Mouse (Mus musculus) spleen, adult 2 months (tissue): ENCODE data around the gene Npdc1.

ENCODE experiments used
- CTCF ChIP-seq: fragments of 200-500 bp; IDR thresholded peaks from 2 replicates; pipeline ENCODE4 v1.5.1; 2011; ENCODE audit warnings: mild to moderate bottlenecking, inconsistent platforms; ENCODE audit not compliant: insufficient read depth, insufficient read length, insufficient replicate concordance; ENCODE audit errors: extremely low read depth
- POLR2A ChIP-seq: fragments of 200-500 bp; IDR thresholded peaks from 2 replicates; pipeline ENCODE4 v1.6.1; 2011; ENCODE audit warnings: low read depth, low read length, inconsistent platforms

DNA sequence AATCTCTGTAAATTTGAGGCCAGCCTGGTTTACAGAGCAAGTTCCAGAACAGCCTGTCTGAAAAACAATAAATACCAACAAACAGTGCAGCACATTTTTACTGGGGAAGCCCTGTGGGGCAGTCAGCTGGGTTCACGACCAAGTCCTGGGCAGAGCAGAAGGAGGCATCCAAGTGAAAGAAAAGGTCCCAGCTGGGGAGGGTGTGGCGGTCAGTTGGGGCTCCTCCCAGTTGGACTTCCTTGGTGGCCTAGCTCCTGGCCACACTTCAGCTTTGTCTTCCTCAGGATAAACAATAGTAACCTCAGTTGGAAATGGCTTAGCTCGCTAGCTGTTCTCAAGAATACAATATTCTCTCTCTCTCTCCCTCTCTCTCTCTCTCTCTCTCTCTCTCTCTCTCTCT lies 18.3 kb downstream of the Npdc1 start:
- no peak for TF ChIP-seq CTCF
- no peak for TF ChIP-seq POLR2A
